Mouse (Mus musculus) CH12.LX (cell line): Measurements from ENCODE around the gene Map3k12. TPM values are rescaled to one million over a fixed set of nuclear protein-coding genes. Genes with fewer than 3 reads are reported as not detected.

Experiments used
- DNase-seq: peaks from one replicate; pipeline ENCODE4 v3.0.0-alpha.2; 2013; ENCODE audit errors: extremely low read depth
- H3K27ac ChIP-seq: 2 replicates; pipeline ENCODE4 v1.5.1; 2012; ENCODE audit warnings: low read depth, mild to moderate bottlenecking, control low read depth, moderate library complexity; ENCODE audit not compliant: insufficient read depth
- H3K27me3 ChIP-seq: replicated peaks from 2 replicates; pipeline ENCODE3; 2012; ENCODE audit warnings: inconsistent platforms
- H3K36me3 ChIP-seq, 2 experiments: replicated peaks in 1 of 2; 2 replicates each; pipeline versions ENCODE3 to v1.6.1; 2012; ENCODE audit warnings: inconsistent platforms in 1 of 2, low read length in 1 of 2, mild to moderate bottlenecking in 1 of 2, mixed read lengths in 1 of 2, moderate library complexity in 1 of 2; ENCODE audit not compliant: control insufficient read depth in 1 of 2, insufficient read depth in 1 of 2
- H3K4me1 ChIP-seq, 2 experiments: 2 replicates each; pipeline ENCODE4 v1.6.1; 2012; ENCODE audit warnings: inconsistent platforms in 1 of 2, moderate library complexity in 1 of 2; ENCODE audit not compliant: insufficient read depth in 2 of 2, control insufficient read depth in 1 of 2
- H3K4me2 ChIP-seq: 2 replicates; pipeline ENCODE4 v1.6.1; 2012; ENCODE audit warnings: low read depth, mild to moderate bottlenecking, control low read depth; ENCODE audit not compliant: poor library complexity, insufficient read depth, severe bottlenecking
- H3K4me3 ChIP-seq, 3 experiments: fragments of 150-350 bp in 1 of 3; sonication (generic) in 1 of 3; replicated peaks in 1 of 3; 2 replicates each; pipeline versions ENCODE3 to v1.5.1; 2011 to 2012; ENCODE audit warnings: low read depth in 2 of 3, low read length in 2 of 3, mild to moderate bottlenecking in 2 of 3, moderate library complexity in 2 of 3, control low read depth in 1 of 3, improper control_type of control experiment in 1 of 3, inconsistent platforms in 1 of 3, mixed read lengths in 1 of 3; ENCODE audit not compliant: poor library complexity in 1 of 3
- H3K79me2 ChIP-seq: replicated peaks from 2 replicates; pipeline ENCODE4 v1.6.1; 2012; ENCODE audit warnings: mild to moderate bottlenecking, moderate library complexity; ENCODE audit not compliant: control insufficient read depth, poor library complexity, insufficient read depth, severe bottlenecking; ENCODE audit errors: extremely low read depth
- H3K9ac ChIP-seq: 2 replicates; pipeline ENCODE4 v1.6.1; 2012; ENCODE audit warnings: low read depth, mild to moderate bottlenecking, control low read depth, moderate library complexity; ENCODE audit not compliant: insufficient read depth
- H3K9me3 ChIP-seq: replicated peaks from 2 replicates; pipeline ENCODE3; 2012; ENCODE audit warnings: low read length, inconsistent platforms, mixed read lengths
- CHD1 ChIP-seq: IDR thresholded peaks from 2 replicates; pipeline ENCODE4 v1.6.1; 2012; ENCODE audit warnings: low read depth, low read length, improper control_type of control experiment, inconsistent platforms
- CHD2 ChIP-seq: IDR thresholded peaks from 2 replicates; pipeline ENCODE4 v1.6.1; 2011; ENCODE audit warnings: low read length, improper control_type of control experiment
- CTCF ChIP-seq, 2 experiments: IDR thresholded peaks in 1 of 2; conservative IDR thresholded peaks in 1 of 2; 2 replicates each; pipeline ENCODE4 v1.5.1; 2011 to 2012; ENCODE audit warnings: low read depth in 2 of 2, low read length in 2 of 2, improper control_type of control experiment in 1 of 2, inconsistent platforms in 1 of 2, mild to moderate bottlenecking in 1 of 2, moderate library complexity in 1 of 2
- E2F4 ChIP-seq: IDR thresholded peaks from 2 replicates; pipeline ENCODE4 v1.6.1; 2011; ENCODE audit warnings: low read depth, low read length, improper control_type of control experiment; ENCODE audit not compliant: insufficient replicate concordance
- EP300 ChIP-seq: IDR thresholded peaks from 2 replicates; pipeline ENCODE4 v1.6.1; 2011; ENCODE audit warnings: low read length, improper control_type of control experiment
- GABPA ChIP-seq: IDR thresholded peaks from 2 replicates; pipeline ENCODE4 v1.6.1; 2012; ENCODE audit warnings: low read depth, low read length, improper control_type of control experiment, inconsistent platforms; ENCODE audit not compliant: insufficient replicate concordance
- IRF4 ChIP-seq: IDR thresholded peaks from 2 replicates; pipeline ENCODE4 v1.6.1; 2014; ENCODE audit warnings: low read depth, mild to moderate bottlenecking, inconsistent platforms, low read length, improper control_type of control experiment
- JUN ChIP-seq: IDR thresholded peaks from 2 replicates; pipeline ENCODE4 v1.6.1; 2011; ENCODE audit warnings: low read depth, mild to moderate bottlenecking, low read length, improper control_type of control experiment, moderate library complexity; ENCODE audit not compliant: insufficient read depth
- JUND ChIP-seq: conservative IDR thresholded peaks from 2 replicates; pipeline ENCODE4 v1.6.1; 2011; ENCODE audit warnings: low read depth, low read length, improper control_type of control experiment
- KAT2A ChIP-seq: IDR thresholded peaks from 2 replicates; pipeline ENCODE4 v1.6.1; 2012; ENCODE audit warnings: low read length, improper control_type of control experiment, inconsistent platforms; ENCODE audit not compliant: insufficient replicate concordance
- MAFK ChIP-seq: IDR thresholded peaks from 2 replicates; pipeline ENCODE4 v1.6.1; 2011; ENCODE audit warnings: low read length, improper control_type of control experiment; ENCODE audit not compliant: insufficient replicate concordance
- MAX ChIP-seq: IDR thresholded peaks from 2 replicates; pipeline ENCODE4 v1.6.1; 2011; ENCODE audit warnings: low read length, improper control_type of control experiment
- MYC ChIP-seq: IDR thresholded peaks from 2 replicates; pipeline ENCODE4 v1.6.1; 2011; ENCODE audit warnings: low read depth, mild to moderate bottlenecking, improper control_type of control experiment, low read length
- NELFE ChIP-seq: IDR thresholded peaks from 2 replicates; pipeline ENCODE4 v1.6.1; 2011; ENCODE audit warnings: low read depth, low read length, improper control_type of control experiment
- PAX5 ChIP-seq: IDR thresholded peaks from 2 replicates; pipeline ENCODE4 v1.6.1; 2012; ENCODE audit warnings: low read length, inconsistent platforms, mixed read lengths
- RAD21 ChIP-seq: IDR thresholded peaks from 2 replicates; pipeline ENCODE4 v1.6.1; 2011; ENCODE audit warnings: low read depth, mild to moderate bottlenecking, low read length, improper control_type of control experiment, moderate library complexity
- RCOR1 ChIP-seq: conservative IDR thresholded peaks from 2 replicates; pipeline ENCODE4 v1.6.1; 2012; ENCODE audit warnings: low read depth, mild to moderate bottlenecking, inconsistent platforms, low read length, improper control_type of control experiment
- SIN3A ChIP-seq: IDR thresholded peaks from 2 replicates; pipeline ENCODE4 v1.6.1; 2012; ENCODE audit warnings: low read length, improper control_type of control experiment, inconsistent platforms
- SMC3 ChIP-seq: IDR thresholded peaks from 2 replicates; pipeline ENCODE4 v1.6.1; 2011; ENCODE audit warnings: low read depth, low read length, improper control_type of control experiment
- TCF12 ChIP-seq: IDR thresholded peaks from 2 replicates; pipeline ENCODE4 v1.6.1; 2014; ENCODE audit warnings: low read depth, mild to moderate bottlenecking, inconsistent platforms, low read length, improper control_type of control experiment
- UBTF ChIP-seq: IDR thresholded peaks from 2 replicates; pipeline ENCODE4 v1.6.1; 2012; ENCODE audit warnings: low read depth, mild to moderate bottlenecking, inconsistent platforms, low read length, improper control_type of control experiment, moderate library complexity
- USF1 ChIP-seq: IDR thresholded peaks from 2 replicates; pipeline ENCODE4 v1.6.1; 2014; ENCODE audit warnings: low read depth, mild to moderate bottlenecking, inconsistent platforms, low read length, improper control_type of control experiment
- USF2 ChIP-seq: conservative IDR thresholded peaks from 2 replicates; pipeline ENCODE4 v1.6.1; 2011; ENCODE audit warnings: low read depth, low read length, improper control_type of control experiment
- ZC3H11A ChIP-seq: IDR thresholded peaks from 2 replicates; pipeline ENCODE4 v1.6.1; 2012; ENCODE audit warnings: low read depth, mild to moderate bottlenecking, inconsistent platforms, low read length, improper control_type of control experiment
- ZNF384 ChIP-seq: IDR thresholded peaks from 2 replicates; pipeline ENCODE4 v1.6.1; 2012; ENCODE audit warnings: low read depth, low read length, improper control_type of control experiment, inconsistent platforms
- dilution Hi-C: fragments of 300-500 bp; cut with MboI; formaldehyde crosslinking; loops from 2 replicates; pipeline ENCODE4 v1.14.3; 2020; ENCODE audit warnings: low sequenced_read_pairs; ENCODE audit not compliant: extremely low pct_unique_long_range_greater_than_20kb, extremely low pct_ligation_motif_present
- in situ Hi-C: fragments of 300-500 bp; cut with MboI; formaldehyde crosslinking; loops from 3 replicates; pipeline ENCODE4 v1.14.3; 2019; ENCODE audit warnings: low sequenced_read_pairs, low pct_ligation_motif_present, low pct_unique_long_range_greater_than_20kb, mixed read lengths
- polyA plus RNA-seq: library from polyadenylated mRNA; unstranded; fragments of >175 nt; gene quantifications from 2 replicates; pipeline ENCODE4 v1.2.1, GENCODE M21; 2012; ENCODE audit warnings: low read depth; ENCODE audit not compliant: insufficient read length
- total RNA-seq, 2 experiments: library from RNA; depleted of rRNA; stranded (reverse); fragments of 300-350 nt in 1 of 2; fragments of >200 nt in 1 of 2; gene quantifications; 2 replicates each; pipeline ENCODE4 v1.2.3; 2012 to 2014

Map3k12 gene
- total and polyA plus RNA-seq, 3 experiments = 1.5 to 3.0 (median 2.3) TPM

- no peak for TF ChIP-seq JUN
- no peak for TF ChIP-seq GABPA
- no peak for TF ChIP-seq MAX
- TF ChIP-seq CTCF (conservative IDR thresholded peaks at IDR 0.05 in 1 of 2, IDR thresholded peaks at IDR 0.05 in 1 of 2; ENCODE audit: low read depth in 2 of 2, low read length in 2 of 2) = no peak
- TF ChIP-seq ZNF384 = no peak
- no peak for TF ChIP-seq MYC
- TF ChIP-seq RAD21 = no peak
- no peak for TF ChIP-seq JUND
- TF ChIP-seq ZC3H11A = no peak
- no peak for TF ChIP-seq CHD1
- no peak for TF ChIP-seq NELFE
- no peak for TF ChIP-seq IRF4
- TF ChIP-seq E2F4 = no peak
- TF ChIP-seq KAT2A = no peak
- TF ChIP-seq UBTF = no peak
- TF ChIP-seq RCOR1 = no peak
- no peak for TF ChIP-seq EP300
- no peaks in the 10 kb centered on the region for H3K9me3 ChIP-seq
- DNase-seq = no peak
- H3K4me1 ChIP-seq = peaks cover 3 to 34% of the 10 kb centered on the region in 2 experiments; a peak in 3 of 4 replicates
- peak overlapping the region; percentile 96 for H3K9ac ChIP-seq
- in situ Hi-C loops (loop anchor here (5.0 kb wide), 1 partner anchor 52 kb away; no protein-coding TSS in a partner anchor), dilution Hi-C loops (no loop called here)
- peaks cover 34 to 39% of the 10 kb centered on the region in 2 experiments for H3K36me3 ChIP-seq
- peaks cover 6% of the 10 kb centered on the region for H3K79me2 ChIP-seq
- H3K27ac ChIP-seq = 0 out of 2 replicates have a peak overlapping the region, but pooled peaks have one; percentile 94
- peak overlapping the region; percentile 61 to 98 (median 90) for H3K4me3 ChIP-seq
- peaks cover 3% of the 10 kb centered on the region for H3K27me3 ChIP-seq
- H3K4me2 ChIP-seq = peak overlapping the region; percentile 87
Measured at GRCm38 (mm10) chr15:102519211-102520141, 2.6 kb upstream of the Map3k12 start.

DNA sequence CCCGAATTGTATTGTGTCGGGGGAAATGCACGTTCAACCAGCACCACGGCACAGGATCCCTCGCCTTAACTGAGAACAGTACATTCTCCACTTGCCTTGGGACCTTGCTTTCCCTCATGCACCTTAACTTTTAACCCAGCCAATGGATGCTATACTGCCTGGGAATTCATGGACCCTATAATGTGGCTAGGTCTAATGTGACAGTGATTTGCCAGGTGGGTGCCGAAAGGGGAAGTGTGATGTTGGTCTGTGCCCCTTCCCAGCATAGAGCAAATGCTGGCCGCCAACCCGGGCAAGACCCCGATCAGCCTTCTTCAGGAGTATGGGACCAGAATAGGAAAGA is 2.0 kb upstream of the Map3k12 start:
- Histone ChIP-seq H3K27ac (peak overlapping the region; percentile 94), H3K79me2 (peaks cover 6% of the 10 kb centered on the region), H3K36me3 (peaks cover 27 to 33% of the 10 kb centered on the region in 2 experiments), H3K9me3 (no peaks in the 10 kb centered on the region), H3K4me2 (peak overlapping the region; percentile 87), H3K4me1 (peaks cover 3 to 28% of the 10 kb centered on the region in 2 experiments; a peak in 3 of 4 replicates), H3K27me3 (peaks cover 3% of the 10 kb centered on the region), H3K9ac (peak overlapping the region; percentile 96), H3K4me3 (peak overlapping the region; percentile 61 to 98 (median 90))
- dilution Hi-C loops = no loop called here
- in situ Hi-C loops = loop anchor here (5.0 kb wide), 1 partner anchor 52 kb away; no protein-coding TSS in a partner anchor
- DNase-seq = no peak
- TF ChIP-seq MAFK (no peak), SMC3 (no peak), KAT2A (no peak), USF1 (no peak), IRF4 (no peak), TCF12 (no peak), SIN3A (no peak), PAX5 (no peak), USF2 (no peak), CHD2 (no peak)
